Mouse (Mus musculus) megakaryocyte, adult 5-6 weeks (primary cell): ENCODE data around the gene Hdgf. TPM values are rescaled to one million over a fixed set of nuclear protein-coding genes. Genes with fewer than 3 reads are reported as not detected.

Experiments used
- total RNA-seq, 2 experiments: library from RNA; stranded (forward) in 1 of 2; stranded (reverse) in 1 of 2; fragments of 153-499, 151-499 nt in 1 of 2; fragments of 221-1000, 200-1000 nt in 1 of 2; gene quantifications; 2 replicates each; pipeline versions ENCODE4 v1.2.3 to v1.2.4; 2015 to 2017

Gene Hdgf
- total RNA-seq, 2 experiments from 2014 or later, result 131 to 229 TPM

Other genes with a start within 250 kb of the Hdgf start
- not detected in 2 replicates for gene Lrrc71, start 157.7 kb upstream of the Hdgf start, total RNA-seq (2015)
- gene Lrrc71, start 157.7 kb upstream of the Hdgf start, total RNA-seq (2017), result 0.04 TPM in 1 of 2 replicates, not detected in the other
- not detected in 2 replicates for gene Ntrk1, start 111.2 kb upstream of the Hdgf start, total RNA-seq (2015)
- gene Ntrk1, start 111.2 kb upstream of the Hdgf start, total RNA-seq (2017), result not detected in 2 replicates
- gene Insrr, start 109.4 kb upstream of the Hdgf start, total RNA-seq (2015), result not detected in 2 replicates
- gene Insrr, start 109.4 kb upstream of the Hdgf start, total RNA-seq (2017), result not detected in 2 replicates
- gene Pear1, start 82.0 kb upstream of the Hdgf start, total RNA-seq (2015), result 1.9 and 4.8 TPM in 2 replicates
- gene Pear1, start 82.0 kb upstream of the Hdgf start, total RNA-seq (2017), result 0.77 and 2.6 TPM in 2 replicates
- 1.9 and 2.7 TPM in 2 replicates for gene Sh2d2a, start 59.6 kb upstream of the Hdgf start, total RNA-seq (2015)
- 0.70 and 1.4 TPM in 2 replicates for gene Sh2d2a, start 59.6 kb upstream of the Hdgf start, total RNA-seq (2017)
- 16.8 and 18.9 TPM in 2 replicates for gene Prcc, start 20.7 kb upstream of the Hdgf start, total RNA-seq (2015)
- 18.5 and 22.2 TPM in 2 replicates for gene Prcc, start 20.7 kb upstream of the Hdgf start, total RNA-seq (2017)
- gene Mrpl24, start 13.2 kb downstream of the Hdgf start, total RNA-seq (2015), result 134 and 135 TPM in 2 replicates
- 99.8 and 106 TPM in 2 replicates for gene Mrpl24, start 13.2 kb downstream of the Hdgf start, total RNA-seq (2017)
- 27.5 and 28.8 TPM in 2 replicates for gene Isg20l2, start 24.0 kb downstream of the Hdgf start, total RNA-seq (2015)
- gene Isg20l2, start 24.0 kb downstream of the Hdgf start, total RNA-seq (2017), result 25.0 and 26.3 TPM in 2 replicates
- gene Rrnad1, start 24.4 kb downstream of the Hdgf start, total RNA-seq (2015), result 7.2 and 7.8 TPM in 2 replicates
- 8.7 and 10.2 TPM in 2 replicates for gene Rrnad1, start 24.4 kb downstream of the Hdgf start, total RNA-seq (2017)
- 1.3 TPM in 1 of 2 replicates, not detected in the other for gene Crabp2, start 42.3 kb downstream of the Hdgf start, total RNA-seq (2015)
- gene Crabp2, start 42.3 kb downstream of the Hdgf start, total RNA-seq (2017), result not detected in 2 replicates
- gene Nes, start 64.8 kb downstream of the Hdgf start, total RNA-seq (2015), result not detected in 2 replicates
- not detected in 2 replicates for gene Nes, start 64.8 kb downstream of the Hdgf start, total RNA-seq (2017)
- gene Bcan, start 93.9 kb downstream of the Hdgf start, total RNA-seq (2015), result not detected in 2 replicates
- gene Bcan, start 93.9 kb downstream of the Hdgf start, total RNA-seq (2017), result not detected in 2 replicates
- not detected in 2 replicates for gene Hapln2, start 121.3 kb downstream of the Hdgf start, total RNA-seq (2015)
- gene Hapln2, start 121.3 kb downstream of the Hdgf start, total RNA-seq (2017), result not detected in 2 replicates
- gene Gpatch4, start 136.8 kb downstream of the Hdgf start, total RNA-seq (2015), result 7.3 TPM in 2 replicates
- 9.5 and 10.1 TPM in 2 replicates for gene Gpatch4, start 136.8 kb downstream of the Hdgf start, total RNA-seq (2017)
- 48.2 and 56.4 TPM in 2 replicates for gene Naxe, start 152.2 kb downstream of the Hdgf start, total RNA-seq (2015)
- gene Naxe, start 152.2 kb downstream of the Hdgf start, total RNA-seq (2017), result 17.8 and 29.3 TPM in 2 replicates
- gene Ttc24, start 172.0 kb downstream of the Hdgf start, total RNA-seq (2015), result not detected in 2 replicates
- not detected in 2 replicates for gene Ttc24, start 172.0 kb downstream of the Hdgf start, total RNA-seq (2017)
- 13.5 and 16.3 TPM in 2 replicates for gene Iqgap3, start 175.7 kb downstream of the Hdgf start, total RNA-seq (2015)
- gene Iqgap3, start 175.7 kb downstream of the Hdgf start, total RNA-seq (2017), result 26.3 and 27.8 TPM in 2 replicates
- gene Mef2d, start 236.1 kb downstream of the Hdgf start, total RNA-seq (2015), result 73.3 and 77.4 TPM in 2 replicates
- gene Mef2d, start 236.1 kb downstream of the Hdgf start, total RNA-seq (2017), result 29.2 and 42.0 TPM in 2 replicates